Mouse (Mus musculus): ENCODE measurements at regions not wholly inside any gene's neighbourhood (a gene's known extent, or its start where the extent isn't known, plus 50 kb on each side); places are given as distances from the start of the nearest gene placed in this dataset.

- TF ChIP-seq POLR2A (IDR thresholded peaks at IDR 0.05; ENCODE audit: low read depth, low read length) (no peak), CTCF (IDR thresholded peaks at IDR 0.05; ENCODE audit: extremely low read depth, insufficient read depth, insufficient read length, insufficient replicate concordance) (no peak)
Measured at GRCm38 (mm10) chr16:24080471-24080870, 91.8 kb upstream of the Bcl6 start.

All from spleen, adult 2 months (tissue).